ENCODE assay signal across 26 mouse cellular contexts in the genomic region with DNA sequence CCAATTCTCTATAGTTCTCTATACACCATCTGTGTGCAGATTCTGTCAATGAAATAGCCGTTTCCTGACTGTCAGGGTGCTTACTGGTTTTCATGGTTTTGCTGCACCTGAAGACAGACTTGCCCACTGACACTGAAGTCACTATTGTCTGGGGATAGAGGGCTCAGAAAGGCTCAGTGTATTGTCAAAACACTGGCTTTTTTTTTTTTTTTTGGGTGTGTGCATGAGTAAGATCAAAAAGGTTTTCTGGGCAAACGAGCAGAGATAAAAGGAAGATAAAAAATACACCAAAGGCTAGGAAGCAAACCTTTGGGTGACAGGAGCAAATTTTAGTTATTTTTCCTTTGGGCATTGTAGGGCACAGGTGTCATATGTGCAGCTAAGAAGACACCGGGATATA. TPM values are rescaled to one million over a fixed set of nuclear protein-coding genes. Genes with fewer than 3 reads are reported as not detected.
A peak's percentile ranks its signal among the peaks of the same experiment; 100 is the strongest.
DNase-seq lines count a peak whose midpoint lies in the region; ATAC-seq and TF ChIP-seq lines count a peak whose summit lies in the region.
"Had no signal": no experiment of that assay in that cellular context is flagged by ENCODE, and none has a peak within 500 bp of the region (broad histone marks: within the 10 kb centered on the region; RNA-seq: fewer than 3 reads in every experiment).

No protein-coding gene starts in this region.

- WGBS in thymus, adult 2 months: 25% methylated on average over 3 of the region's 3 CpGs
- WGBS in forebrain, embryonic 10.5 days: 88% methylated on average over 3 of the region's 3 CpGs

- no peak for DNase-seq in thymus, adult 2 months
- no peak for DNase-seq in thymus, postnatal 36 days
- peak; percentile 22 for DNase-seq in thymus, postnatal 14 days
- no peak for DNase-seq in thymus, postnatal 10 days (ENCODE audit: low spot score in 2 of 2)
- peak; percentile 14 for DNase-seq in CD4-positive helper T cell, adult 2 months (ENCODE audit: low read depth, low spot score)
- DNase-seq in T-cell, adult 2 months (ENCODE audit: low spot score): peak; percentile 10
- DNase-seq in forebrain, embryonic 10.5 days (ENCODE audit: extremely low spot score, low spot score): no peak
- DNase-seq: adrenal gland, adult 2 months; adrenal gland, postnatal 10 days; adrenal gland, postnatal 25 days; B cell, adult 2 months; cerebellum, adult 11 months; cerebellum, adult 18-20 months; cerebellum, adult 8-10 months; cerebellum, adult 9-11 months; cerebellum, postnatal 14 days; cerebellum, postnatal 36 days; embryo, embryonic 11 days had no signal

- no peak for TF ChIP-seq POLR2A in thymus, adult 2 months (IDR thresholded peaks at IDR 0.05; ENCODE audit: control insufficient read depth, extremely low read depth, insufficient read depth, low read length, poor library complexity)

- H3K9me3 ChIP-seq in forebrain, embryonic 10.5 days: no peaks in the 10 kb centered on the region
- H3K9me3 ChIP-seq: embryonic facial prominence, embryonic 13.5 days; embryonic facial prominence, embryonic 15.5 days; forebrain, embryonic 12.5 days had no signal

- no peak overlapping the region for H3K4me3 ChIP-seq in thymus, adult 2 months (ENCODE audit: control insufficient read depth, insufficient read depth, low read length)
- H3K4me3 ChIP-seq in forebrain, embryonic 10.5 days: no peak overlapping the region
- H3K4me3 ChIP-seq: embryonic facial prominence, embryonic 13.5 days; embryonic facial prominence, embryonic 15.5 days; erythroblast, embryonic 14.5 days; forebrain, embryonic 12.5 days had no signal

- H3K36me3 ChIP-seq in thymus, adult 2 months (ENCODE audit: control insufficient read depth, insufficient read depth, low read length): peaks cover 23% of the 10 kb centered on the region
- H3K36me3 ChIP-seq in forebrain, embryonic 10.5 days (replicated peaks): peaks cover 70% of the 10 kb centered on the region

- peak overlapping the region; percentile 55 for H3K27ac ChIP-seq in thymus, adult 2 months (ENCODE audit: control insufficient read depth, insufficient read depth, low read length)
- H3K27ac ChIP-seq in forebrain, embryonic 10.5 days: no peak overlapping the region
- H3K27ac ChIP-seq: embryonic facial prominence, embryonic 13.5 days; embryonic facial prominence, embryonic 15.5 days; forebrain, embryonic 12.5 days had no signal

- no peak for ATAC-seq in erythroid progenitor cell, adult 5-6 weeks (replicated peaks; ENCODE audit: low FRiP score, poor library complexity, severe bottlenecking)
- ATAC-seq: forebrain, embryonic 14.5 days; forebrain, embryonic 16.5 days; Patski had no signal

- no peak for TF ChIP-seq CTCF in thymus, adult 2 months (IDR thresholded peaks at IDR 0.05; ENCODE audit: borderline replicate concordance, control insufficient read depth, extremely low read depth, insufficient read depth, low read length, poor library complexity)

- no peaks in the 10 kb centered on the region for H3K27me3 ChIP-seq in thymus, adult 2 months (ENCODE audit: control insufficient read depth, insufficient read depth, low read length)
- H3K27me3 ChIP-seq in forebrain, embryonic 10.5 days (ENCODE audit: poor library complexity, severe bottlenecking): no peaks in the 10 kb centered on the region
- H3K27me3 ChIP-seq: embryonic facial prominence, embryonic 13.5 days; embryonic facial prominence, embryonic 15.5 days; forebrain, embryonic 12.5 days; Patski had no signal

- H3K4me1 ChIP-seq in thymus, adult 2 months (replicated peaks; ENCODE audit: control insufficient read depth, insufficient read depth, low read length): peaks cover 7% of the 10 kb centered on the region
- no peaks in the 10 kb centered on the region for H3K4me1 ChIP-seq in forebrain, embryonic 10.5 days
- H3K4me1 ChIP-seq: embryonic facial prominence, embryonic 13.5 days; embryonic facial prominence, embryonic 15.5 days; forebrain, embryonic 12.5 days had no signal

RNA-seq across cellular contexts. Expression of a gene that starts 15.0 kb away (rescaled TPM):
- polyA plus RNA-seq in thymus, adult 2 months (2012; rRNA removed): 33.4 and 47.2 TPM in 2 replicates
- polyA plus RNA-seq in forebrain, embryonic 10.5 days (2016; fragmentation: Nextera tagmentation; extraction: Ambion mirVana): 33.5 and 36.9 TPM in 2 replicates
- 22.3 and 29.8 TPM in 2 replicates for total RNA-seq in erythroid progenitor cell, adult 5-6 weeks (2015; ENCODE audit: low replicate concordance)
- 17.1 and 25.2 TPM in 2 replicates for total RNA-seq in erythroid progenitor cell, adult 5-6 weeks (2017; ENCODE audit: low replicate concordance)

RNA-seq across cellular contexts. Expression of a gene that starts 16.3 kb away (rescaled TPM):
- 54.0 and 66.8 TPM in 2 replicates for polyA plus RNA-seq in thymus, adult 2 months (2012; rRNA removed)
- 39.0 and 40.5 TPM in 2 replicates for polyA plus RNA-seq in forebrain, embryonic 10.5 days (2016; fragmentation: Nextera tagmentation; extraction: Ambion mirVana)
- 14.1 and 19.7 TPM in 2 replicates for total RNA-seq in erythroid progenitor cell, adult 5-6 weeks (2015; ENCODE audit: low replicate concordance)
- 13.5 and 20.5 TPM in 2 replicates for total RNA-seq in erythroid progenitor cell, adult 5-6 weeks (2017; ENCODE audit: low replicate concordance)

Comparison
In these comparisons a context has a peak if more than half of its experiments do, and no peak if none do; other contexts are left out.
1. DNase-seq: peak in thymus, postnatal 14 days (single experiment), CD4-positive helper T cell, adult 2 months (single experiment) and T-cell, adult 2 months (single experiment); none in thymus, adult 2 months (single experiment), thymus, postnatal 36 days (0 of 2), thymus, postnatal 10 days (0 of 2) and forebrain, embryonic 10.5 days (single experiment).